Mouse (Mus musculus): ENCODE data around the gene B430306N03Rik.

- TF ChIP-seq CTCF (IDR thresholded peaks at IDR 0.05; ENCODE audit: control insufficient read depth, insufficient read depth, insufficient read length) (no peak), USF1 (IDR thresholded peaks at IDR 0.05; ENCODE audit: low read depth) (no peak), MYOD1 (IDR thresholded peaks at IDR 0.05; ENCODE audit: control insufficient read depth, insufficient read length, low read depth) (no peak), CEBPB (IDR thresholded peaks at IDR 0.05; ENCODE audit: low read depth) (no peak)
Measured at GRCm38 (mm10) chr17:48312124-48312523, 3.8 kb upstream of the B430306N03Rik start.
